Mouse (Mus musculus): ENCODE measurements around the gene Klc1.

DNA sequence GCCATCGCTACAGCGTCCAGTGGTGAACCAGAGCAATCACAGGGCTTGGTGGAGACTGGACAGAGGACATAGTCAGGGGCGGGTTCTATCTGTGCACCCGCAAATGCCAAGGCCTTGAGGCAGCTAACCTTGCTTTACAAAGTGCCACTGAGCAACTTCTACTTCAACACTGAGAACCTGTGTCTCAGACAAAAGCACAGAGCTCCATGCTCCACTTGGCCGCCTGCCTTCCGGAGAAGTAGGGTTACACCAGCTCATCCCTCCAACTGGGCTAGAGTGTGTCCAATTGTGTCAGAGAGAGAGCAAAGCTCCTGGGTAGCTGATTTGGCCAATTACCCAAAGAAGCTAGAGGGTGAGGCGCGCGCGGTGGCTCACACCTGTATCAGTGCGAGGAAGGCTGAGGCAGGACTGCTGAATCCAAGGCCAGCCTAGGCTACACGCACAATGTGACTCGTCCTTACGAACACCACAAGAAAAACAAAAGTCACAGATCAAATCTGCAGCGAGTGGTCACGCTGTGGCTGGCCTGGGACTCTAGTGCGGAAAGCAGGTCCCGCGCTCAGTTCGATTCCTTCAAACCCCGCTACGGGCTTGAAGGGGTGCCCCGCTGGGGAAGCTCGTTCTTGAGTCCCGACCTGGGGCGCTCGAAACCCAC is 54.6 kb downstream of the Klc1 start:
- no peak for TF ChIP-seq POLR2A (IDR thresholded peaks at IDR 0.05; ENCODE audit: borderline replicate concordance, low read depth, low read length)
- TF ChIP-seq CTCF (IDR thresholded peaks at IDR 0.05; ENCODE audit: low read depth, low read length) = no peak

Measured in bone marrow macrophage, adult 2 months (primary cell).